Mouse (Mus musculus) olfactory bulb, adult 2 months (tissue): ENCODE results near the gene Pknox2.

Source experiments
- CTCF ChIP-seq: fragments of 200-500 bp; IDR thresholded peaks from 2 replicates; pipeline ENCODE4 v1.5.1; 2012; ENCODE audit warnings: low read depth, mild to moderate bottlenecking, low read length, moderate library complexity; ENCODE audit not compliant: insufficient read depth
- POLR2A ChIP-seq: fragments of 200-500 bp; IDR thresholded peaks from 2 replicates; pipeline ENCODE4 v1.6.1; 2012; ENCODE audit warnings: mild to moderate bottlenecking, low read depth, low read length, moderate library complexity; ENCODE audit not compliant: insufficient read depth

DNA sequence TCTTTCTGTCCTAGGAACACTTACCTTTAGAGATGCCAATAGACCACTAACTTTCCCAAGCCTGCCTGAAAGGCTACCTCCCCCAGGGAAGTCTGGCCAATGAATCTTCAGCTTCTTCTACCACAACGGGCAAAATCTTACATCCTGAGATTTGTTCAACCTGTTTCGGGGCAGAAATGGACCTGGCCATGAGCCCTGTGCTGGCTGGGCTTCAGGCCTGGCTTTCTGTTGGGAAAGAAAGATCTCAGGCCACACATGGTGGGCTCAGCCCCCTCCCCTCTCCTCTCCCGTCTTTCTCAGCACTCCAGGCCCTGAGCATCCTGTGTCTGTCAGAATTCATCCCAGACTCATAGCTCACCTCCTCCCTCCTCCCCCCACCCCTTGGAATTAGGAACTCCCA, 228.6 kb downstream of the Pknox2 start:
- no peak for TF ChIP-seq CTCF
- TF ChIP-seq POLR2A: no peak
